Mouse (Mus musculus): ENCODE measurements around the gene BC049352. TPM values are rescaled to one million over a fixed set of nuclear protein-coding genes. Genes with fewer than 3 reads are reported as not detected.

Gene BC049352
- polyA plus RNA-seq, 1 experiment = not detected

DNA sequence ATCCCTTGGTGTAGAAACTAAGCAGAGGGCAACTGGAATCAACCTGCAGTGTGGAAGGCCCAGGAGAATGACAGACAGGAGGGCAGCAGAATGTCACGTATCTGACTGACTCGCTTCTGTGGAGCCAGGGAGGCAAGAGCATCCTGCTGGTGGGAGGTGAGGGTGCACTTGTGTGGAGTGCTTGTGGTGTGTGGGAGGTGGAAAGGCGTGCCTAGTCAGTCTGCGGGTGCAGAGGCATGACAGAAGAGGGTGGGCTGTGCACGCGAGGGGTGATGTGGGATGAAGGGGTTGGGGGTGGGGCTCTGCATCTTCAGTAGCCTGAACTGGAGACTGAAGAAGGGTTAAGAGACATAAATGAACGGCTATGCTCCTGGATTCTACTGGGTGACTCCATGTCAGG is 28.4 kb upstream of the BC049352 start:
- no peak for TF ChIP-seq POLR2A (IDR thresholded peaks at IDR 0.05; ENCODE audit: borderline replicate concordance, extremely low read depth, insufficient read depth, insufficient read length, poor library complexity, severe bottlenecking)
- no peak for TF ChIP-seq CTCF (IDR thresholded peaks at IDR 0.05; ENCODE audit: borderline replicate concordance, extremely low read depth, insufficient read depth, insufficient read length)
- no peak for DNase-seq (ENCODE audit: low read depth)

DNA sequence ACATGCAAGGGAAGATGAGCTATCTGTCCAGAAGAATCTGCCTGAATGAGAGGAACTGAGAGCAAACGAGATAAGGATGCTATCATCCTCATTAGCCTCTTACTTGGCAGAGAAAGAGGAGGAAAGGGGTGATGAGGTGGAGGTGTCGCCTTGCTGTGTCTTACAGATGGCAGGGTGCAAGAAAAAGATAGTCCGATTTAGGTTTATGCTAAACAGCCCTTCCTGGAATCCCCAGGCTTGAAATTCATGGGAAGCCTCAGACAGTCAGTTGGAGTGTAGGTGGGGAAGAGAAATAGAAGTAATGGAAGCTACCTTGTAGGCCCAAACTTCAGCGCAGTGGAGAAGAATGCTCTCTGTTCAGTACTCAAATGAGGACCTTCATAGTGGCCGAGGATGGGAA is 13.9 kb upstream of the BC049352 start:
- TF ChIP-seq CTCF (IDR thresholded peaks at IDR 0.05; ENCODE audit: borderline replicate concordance, extremely low read depth, insufficient read depth, insufficient read length) (no peak), POLR2A (IDR thresholded peaks at IDR 0.05; ENCODE audit: borderline replicate concordance, extremely low read depth, insufficient read depth, insufficient read length, poor library complexity, severe bottlenecking) (no peak)
- no peak for DNase-seq (ENCODE audit: low read depth)

DNA sequence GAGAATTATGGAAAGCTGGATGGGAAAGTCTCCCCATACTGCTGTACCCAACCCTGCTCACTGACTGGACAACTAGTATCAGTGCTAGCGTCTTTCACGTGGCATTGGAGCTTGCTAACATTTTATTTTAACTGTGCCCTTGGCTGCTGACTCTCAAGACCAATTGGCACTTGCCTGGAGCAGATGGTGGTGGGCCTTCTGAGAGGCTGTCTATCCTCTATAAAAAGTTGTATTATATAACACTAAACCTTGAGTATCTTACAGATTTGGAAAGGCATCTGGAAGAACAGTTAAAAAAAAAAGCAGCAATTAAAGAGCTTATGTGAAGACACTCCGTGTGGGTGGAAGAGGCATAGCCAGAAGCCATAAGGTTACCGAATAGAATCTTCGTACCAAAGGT is 11.7 kb upstream of the BC049352 start:
- TF ChIP-seq CTCF (IDR thresholded peaks at IDR 0.05; ENCODE audit: borderline replicate concordance, extremely low read depth, insufficient read depth, insufficient read length) = no peak
- TF ChIP-seq POLR2A (IDR thresholded peaks at IDR 0.05; ENCODE audit: borderline replicate concordance, extremely low read depth, insufficient read depth, insufficient read length, poor library complexity, severe bottlenecking) = no peak
- no peak for DNase-seq (ENCODE audit: low read depth)

DNA sequence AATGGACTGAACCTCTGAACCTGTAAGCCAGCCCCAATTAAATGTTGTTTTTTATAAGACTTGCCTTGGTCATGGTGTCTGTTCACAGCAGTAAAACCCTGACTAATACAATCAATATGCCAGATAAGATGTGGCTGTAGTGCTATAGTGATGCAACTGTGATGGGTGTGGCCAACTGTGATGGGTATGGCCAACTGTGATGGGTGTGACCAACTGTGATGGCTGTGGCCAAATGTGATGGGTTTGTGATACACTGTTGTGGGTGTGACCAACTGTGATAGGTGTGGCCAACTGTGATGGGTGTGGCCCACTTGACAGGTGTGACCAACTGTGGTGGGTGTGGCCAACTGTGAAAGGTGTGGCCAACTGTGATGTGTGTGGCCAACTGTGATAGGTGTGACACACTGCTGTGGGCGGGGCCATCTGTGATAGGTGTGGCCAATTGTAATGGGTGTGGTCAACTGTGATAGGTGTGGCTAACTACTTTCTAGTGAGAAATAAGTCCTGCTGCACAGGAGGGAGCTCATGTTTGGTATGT is 10.7 kb upstream of the BC049352 start:
- DNase-seq (ENCODE audit: low read depth) = no peak

DNA sequence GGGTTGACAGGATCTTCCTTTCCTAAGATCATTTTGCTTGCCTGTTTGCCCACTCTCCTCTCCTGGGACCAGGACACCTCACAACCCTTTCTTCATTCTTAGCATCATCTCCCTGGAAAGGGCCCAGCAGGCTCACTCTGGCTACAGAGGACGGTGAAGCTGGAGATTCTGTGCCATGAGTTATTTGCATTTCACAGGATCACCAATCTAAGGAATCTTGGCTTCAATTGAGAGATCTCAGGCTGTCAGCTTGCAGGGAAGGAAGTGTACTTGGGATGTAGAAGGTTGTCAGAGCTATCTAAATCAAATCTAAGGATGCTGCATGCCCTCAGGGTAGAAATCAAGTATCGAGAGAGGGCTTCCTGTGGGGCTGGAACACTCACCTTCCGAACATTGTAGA is 8.3 kb upstream of the BC049352 start:
- TF ChIP-seq CTCF (IDR thresholded peaks at IDR 0.05; ENCODE audit: borderline replicate concordance, extremely low read depth, insufficient read depth, insufficient read length) = no peak
- no peak for TF ChIP-seq POLR2A (IDR thresholded peaks at IDR 0.05; ENCODE audit: borderline replicate concordance, extremely low read depth, insufficient read depth, insufficient read length, poor library complexity, severe bottlenecking)
- DNase-seq (ENCODE audit: low read depth) = no peak

More for the DNA sequence above, 10.7 kb upstream of the BC049352 start:
- TF ChIP-seq CTCF (IDR thresholded peaks at IDR 0.05; ENCODE audit: borderline replicate concordance, extremely low read depth, insufficient read depth, insufficient read length) (no peak), POLR2A (IDR thresholded peaks at IDR 0.05; ENCODE audit: borderline replicate concordance, extremely low read depth, insufficient read depth, insufficient read length, poor library complexity, severe bottlenecking) (no peak)

DNA sequence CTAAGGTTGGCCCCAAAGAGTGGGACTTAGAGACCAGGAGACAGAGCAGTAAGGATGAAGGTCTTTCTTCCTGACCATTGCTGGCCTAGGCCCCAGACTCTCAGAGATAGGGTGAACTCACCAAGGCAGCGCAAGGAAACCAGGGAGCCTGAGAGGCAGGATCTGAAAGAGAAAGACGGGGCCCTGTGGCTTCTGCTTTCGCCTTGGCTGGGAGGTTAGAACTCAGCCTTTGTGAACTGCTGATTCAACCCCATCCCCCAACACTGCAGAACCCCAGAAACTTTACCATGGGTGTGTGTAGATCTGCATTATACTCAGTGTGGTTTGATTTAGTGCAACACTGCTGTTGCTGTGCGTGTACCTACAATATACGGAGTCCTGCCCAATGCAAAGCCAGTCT is 2.5 kb upstream of the BC049352 start:
- no peak for TF ChIP-seq POLR2A (IDR thresholded peaks at IDR 0.05; ENCODE audit: borderline replicate concordance, extremely low read depth, insufficient read depth, insufficient read length, poor library complexity, severe bottlenecking)
- TF ChIP-seq CTCF (IDR thresholded peaks at IDR 0.05; ENCODE audit: borderline replicate concordance, extremely low read depth, insufficient read depth, insufficient read length) = no peak
- DNase-seq (ENCODE audit: low read depth) = no peak

DNA sequence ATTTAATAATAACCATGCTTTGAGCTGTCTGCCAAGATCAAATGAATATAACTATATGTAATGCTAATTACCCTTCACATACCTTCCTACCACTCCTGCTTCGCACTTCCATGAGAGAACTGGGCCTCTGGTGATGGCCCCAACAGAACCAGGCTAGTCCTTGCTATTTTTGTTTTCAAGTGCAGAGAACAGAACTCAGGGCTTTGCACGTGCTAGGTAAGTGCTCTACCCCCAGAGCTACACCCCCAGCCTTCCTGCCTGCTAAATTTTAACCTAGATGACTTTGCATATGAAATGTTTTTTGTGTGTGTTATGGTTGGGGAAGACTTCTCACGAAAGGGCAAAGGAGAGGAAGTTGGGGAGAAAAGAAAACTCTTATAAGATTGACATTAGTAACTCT is 714 bp downstream of the BC049352 start:
- no peak for DNase-seq (ENCODE audit: low read depth)
- TF ChIP-seq CTCF (IDR thresholded peaks at IDR 0.05; ENCODE audit: borderline replicate concordance, extremely low read depth, insufficient read depth, insufficient read length) (no peak), POLR2A (IDR thresholded peaks at IDR 0.05; ENCODE audit: borderline replicate concordance, extremely low read depth, insufficient read depth, insufficient read length, poor library complexity, severe bottlenecking) (no peak)

DNA sequence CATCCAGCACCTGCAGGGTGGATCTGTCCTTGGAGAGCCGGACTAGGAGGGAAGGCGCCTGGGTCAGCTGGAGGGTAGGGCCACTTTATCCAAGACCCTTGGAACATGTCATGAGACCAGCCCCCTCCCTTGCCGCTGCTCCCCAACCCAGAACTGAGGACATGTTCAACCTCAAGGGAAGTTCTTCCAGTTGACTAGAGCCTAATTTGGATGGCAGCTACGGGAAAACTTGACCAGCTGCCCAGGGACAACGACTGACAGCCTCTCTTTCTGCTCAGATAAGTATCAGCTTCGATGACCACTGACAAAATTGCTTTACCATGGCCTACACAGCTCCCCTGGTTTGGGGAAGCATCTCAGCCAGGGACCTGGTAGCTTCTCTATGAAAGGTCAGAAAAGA is 1.5 kb downstream of the BC049352 start:
- TF ChIP-seq POLR2A (IDR thresholded peaks at IDR 0.05; ENCODE audit: borderline replicate concordance, extremely low read depth, insufficient read depth, insufficient read length, poor library complexity, severe bottlenecking) (no peak), CTCF (IDR thresholded peaks at IDR 0.05; ENCODE audit: borderline replicate concordance, extremely low read depth, insufficient read depth, insufficient read length) (no peak)
- no peak for DNase-seq (ENCODE audit: low read depth)

DNA sequence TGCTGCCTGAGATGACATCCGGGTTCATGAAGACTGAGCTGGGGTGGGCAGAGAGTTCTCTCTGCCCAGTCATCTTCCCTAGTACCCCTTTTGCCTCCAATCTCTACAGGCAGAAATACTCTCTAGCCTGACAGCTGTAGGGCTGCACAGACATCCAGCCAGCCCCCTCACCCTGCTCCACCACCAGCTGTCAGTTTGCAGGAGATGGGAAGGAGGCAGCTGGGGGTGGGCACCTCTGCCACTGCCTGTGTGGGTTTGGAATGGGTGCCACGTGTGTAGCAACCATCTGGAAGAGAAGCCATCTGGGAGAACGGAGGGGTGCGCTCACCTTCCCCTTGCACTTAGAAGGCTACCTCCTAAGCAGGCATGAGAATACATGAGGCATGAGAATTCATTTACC is 3.4 kb downstream of the BC049352 start:
- DNase-seq (ENCODE audit: low read depth) = peak; percentile 8
- TF ChIP-seq POLR2A (IDR thresholded peaks at IDR 0.05; ENCODE audit: borderline replicate concordance, extremely low read depth, insufficient read depth, insufficient read length, poor library complexity, severe bottlenecking) = no peak
- no peak for TF ChIP-seq CTCF (IDR thresholded peaks at IDR 0.05; ENCODE audit: borderline replicate concordance, extremely low read depth, insufficient read depth, insufficient read length)

DNA sequence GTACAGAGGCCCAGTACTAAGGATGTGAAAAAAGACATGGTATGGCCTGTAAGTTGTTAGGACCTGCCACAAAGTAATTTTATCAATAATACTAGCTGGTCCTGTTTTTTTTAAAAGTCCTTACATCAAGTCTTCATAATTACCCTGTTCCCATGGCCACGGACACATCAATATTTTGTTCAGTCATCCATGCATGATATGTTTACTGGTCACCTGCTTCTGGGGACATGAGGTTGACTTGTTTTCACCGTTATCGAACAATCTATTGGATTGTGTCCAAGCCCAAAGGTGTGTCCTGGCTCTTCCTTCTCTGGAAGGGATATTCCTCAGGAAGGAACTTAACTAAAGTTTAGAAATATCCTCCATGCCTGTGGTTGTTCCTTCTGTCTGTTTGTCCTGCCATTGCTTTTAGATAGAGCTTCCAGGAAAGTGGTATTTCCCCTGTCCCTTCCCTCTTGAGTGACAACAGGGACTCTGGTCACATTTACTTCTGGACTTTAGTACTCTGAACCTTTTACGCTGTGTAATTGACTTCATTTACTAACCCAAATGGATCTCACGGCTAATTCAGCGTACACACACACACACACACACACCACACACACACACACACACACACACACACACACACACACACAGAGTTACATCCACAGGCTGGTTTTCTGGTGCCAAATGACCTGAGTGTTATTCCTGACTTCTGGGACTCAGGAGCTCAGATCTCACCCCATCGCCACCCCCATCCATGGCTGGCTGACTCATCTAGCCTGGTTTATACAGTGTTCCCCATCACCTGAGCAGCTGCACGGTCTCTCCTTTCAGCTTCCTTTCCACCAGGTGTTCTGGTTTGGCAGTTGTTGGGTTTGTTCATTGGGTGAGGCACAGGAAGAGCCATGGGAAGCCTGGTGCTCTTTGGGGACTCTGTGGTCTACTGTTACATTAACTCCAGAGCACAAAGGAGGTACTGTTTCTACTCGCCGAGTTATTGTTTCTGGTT is 7.1 kb downstream of the BC049352 start:
- DNase-seq (ENCODE audit: low read depth) = no peak
- TF ChIP-seq POLR2A (IDR thresholded peaks at IDR 0.05; ENCODE audit: borderline replicate concordance, extremely low read depth, insufficient read depth, insufficient read length, poor library complexity, severe bottlenecking) (no peak), CTCF (IDR thresholded peaks at IDR 0.05; ENCODE audit: borderline replicate concordance, extremely low read depth, insufficient read depth, insufficient read length) (no peak)

DNA sequence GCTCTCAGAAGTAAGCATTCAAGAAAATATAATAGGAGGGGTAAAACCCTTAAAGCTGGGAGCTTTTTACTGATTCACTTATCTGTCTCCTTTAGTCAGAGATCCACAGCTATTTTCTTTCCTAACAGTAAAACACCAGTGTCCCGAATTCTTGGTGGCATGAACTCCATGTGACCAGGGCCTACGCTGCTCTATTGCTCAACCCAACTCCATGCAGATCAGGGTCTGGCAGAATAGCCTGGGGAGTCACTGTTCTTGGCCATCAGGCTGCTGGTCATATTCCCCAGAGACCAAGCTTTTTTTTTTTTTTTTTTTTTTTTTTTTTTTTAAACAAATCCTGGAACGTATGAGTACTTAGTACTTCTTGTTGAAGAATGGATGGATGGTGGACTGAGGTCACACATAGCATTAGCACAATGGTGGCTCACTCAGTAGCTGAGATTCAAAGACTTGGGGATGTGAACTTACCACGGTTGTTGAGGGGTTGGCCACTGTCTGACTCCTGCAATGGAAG is 7.9 kb downstream of the BC049352 start:
- DNase-seq (ENCODE audit: low read depth) = no peak
- TF ChIP-seq POLR2A (IDR thresholded peaks at IDR 0.05; ENCODE audit: borderline replicate concordance, extremely low read depth, insufficient read depth, insufficient read length, poor library complexity, severe bottlenecking) = no peak

All from brain, embryonic 14.5 days (tissue).